8 mouse cellular contexts compared by ENCODE assay signal in genomic region chr2:147307488-147308386, GRCm38 (mm10). TPM values are rescaled to one million over a fixed set of nuclear protein-coding genes. Genes with fewer than 3 reads are reported as not detected.
DNase-seq lines count a peak whose midpoint lies in the region; ATAC-seq and TF ChIP-seq lines count a peak whose summit lies in the region.

No protein-coding gene starts in this region.

- H3K9me3 ChIP-seq in intestine, postnatal 0 days (ENCODE audit: control insufficient read depth), result no peaks in the 10 kb centered on the region
- H3K9me3 ChIP-seq in midbrain, embryonic 13.5 days, result no peaks in the 10 kb centered on the region
- no peaks in the 10 kb centered on the region for H3K9me3 ChIP-seq in stomach, postnatal 0 days (ENCODE audit: control insufficient read depth, low read length)

- H3K4me1 ChIP-seq in thymus, adult 2 months (replicated peaks; ENCODE audit: control insufficient read depth, insufficient read depth, low read length), result no peaks in the 10 kb centered on the region
- H3K4me1 ChIP-seq in intestine, postnatal 0 days (replicated peaks; ENCODE audit: control insufficient read depth, insufficient read depth, low read length), result no peaks in the 10 kb centered on the region
- 0 out of 2 replicates have a peak, but pooled peaks cover 5% of the 10 kb centered on the region for H3K4me1 ChIP-seq in midbrain, embryonic 13.5 days (replicated peaks)
- no peaks in the 10 kb centered on the region for H3K4me1 ChIP-seq in stomach, postnatal 0 days (replicated peaks; ENCODE audit: control insufficient read depth, insufficient read depth)

- no peak overlapping the region for H3K27ac ChIP-seq in thymus, adult 2 months (ENCODE audit: control insufficient read depth, insufficient read depth, low read length)
- no peak overlapping the region for H3K27ac ChIP-seq in intestine, postnatal 0 days (ENCODE audit: low read depth, low read length)
- H3K27ac ChIP-seq in midbrain, embryonic 13.5 days, result no peak overlapping the region
- H3K27ac ChIP-seq in stomach, postnatal 0 days (replicated peaks), result no peak overlapping the region

- no peaks in the 10 kb centered on the region for H3K27me3 ChIP-seq in thymus, adult 2 months (ENCODE audit: control insufficient read depth, insufficient read depth, low read length)
- H3K27me3 ChIP-seq in intestine, postnatal 0 days (replicated peaks; ENCODE audit: control insufficient read depth, insufficient read depth, low read length), result 0 out of 2 replicates have a peak, but pooled peaks cover 2% of the 10 kb centered on the region
- peaks cover 33% of the 10 kb centered on the region for H3K27me3 ChIP-seq in midbrain, embryonic 13.5 days
- no peaks in the 10 kb centered on the region for H3K27me3 ChIP-seq in stomach, postnatal 0 days (ENCODE audit: control insufficient read depth, insufficient read depth, low read length)

- TF ChIP-seq CTCF in thymus, adult 2 months (IDR thresholded peaks at IDR 0.05; ENCODE audit: borderline replicate concordance, control insufficient read depth, extremely low read depth, insufficient read depth, low read length, poor library complexity), result peak; percentile 82; the same call in 1 of the 2 replicates
- TF ChIP-seq CTCF in intestine, postnatal 0 days (IDR thresholded peaks at IDR 0.05; ENCODE audit: low read depth), result peak; percentile 91
- TF ChIP-seq CTCF in stomach, postnatal 0 days (IDR thresholded peaks at IDR 0.05; ENCODE audit: low read depth), result peak; percentile 95

- peak; percentile 42 for DNase-seq in thymus, adult 2 months
- no peak for DNase-seq in thymus, adult 18-20 months
- peak; percentile 70 to 76 for DNase-seq in cerebellum, postnatal 36 days
- peak; percentile 69 to 78 for DNase-seq in frontal cortex, postnatal 36 days (ENCODE audit: low spot score in 2 of 2)
- peak; percentile 67 to 73 for DNase-seq in left cerebral cortex, postnatal 25 days (ENCODE audit: low spot score in 2 of 2)
- peak; percentile 77 for DNase-seq in stomach, postnatal 0 days (ENCODE audit: low spot score)

- H3K36me3 ChIP-seq in thymus, adult 2 months (ENCODE audit: control insufficient read depth, insufficient read depth, low read length), result no peaks in the 10 kb centered on the region
- no peaks in the 10 kb centered on the region for H3K36me3 ChIP-seq in intestine, postnatal 0 days (ENCODE audit: control insufficient read depth, insufficient read depth)
- no peaks in the 10 kb centered on the region for H3K36me3 ChIP-seq in midbrain, embryonic 13.5 days
- H3K36me3 ChIP-seq in stomach, postnatal 0 days (ENCODE audit: control insufficient read depth, insufficient read depth, low read length), result no peaks in the 10 kb centered on the region

- TF ChIP-seq POLR2A in thymus, adult 2 months (IDR thresholded peaks at IDR 0.05; ENCODE audit: control insufficient read depth, extremely low read depth, insufficient read depth, low read length, poor library complexity), result no peak

- no peak for TF ChIP-seq EP300 in stomach, postnatal 0 days (optimal IDR thresholded peaks at IDR 0.05)

- no peak overlapping the region for H3K4me3 ChIP-seq in thymus, adult 2 months (ENCODE audit: control insufficient read depth, insufficient read depth, low read length)
- no peak overlapping the region for H3K4me3 ChIP-seq in intestine, postnatal 0 days (ENCODE audit: low read depth, low read length)
- no peak overlapping the region for H3K4me3 ChIP-seq in midbrain, embryonic 13.5 days (replicated peaks)
- no peak overlapping the region for H3K4me3 ChIP-seq in stomach, postnatal 0 days (ENCODE audit: low read depth, low read length)

- no peak overlapping the region for H3K9ac ChIP-seq in intestine, postnatal 0 days (ENCODE audit: low read depth, low read length)
- no peak overlapping the region for H3K9ac ChIP-seq in midbrain, embryonic 13.5 days (replicated peaks)
- no peak overlapping the region for H3K9ac ChIP-seq in stomach, postnatal 0 days (ENCODE audit: low read length)

- ATAC-seq in intestine, postnatal 0 days, result 0 out of 2 replicates have a peak, but pooled peaks have one; percentile 53
- peak; percentile 86 for ATAC-seq in midbrain, embryonic 13.5 days
- peak; percentile 86 for ATAC-seq in stomach, postnatal 0 days (ENCODE audit: low FRiP score, low TSS enrichment)

- 26% methylated on average over 12 of the region's 12 CpGs for WGBS in thymus, adult 2 months
- 14% methylated on average over 12 of the region's 12 CpGs for WGBS in intestine, postnatal 0 days
- WGBS in midbrain, embryonic 13.5 days, result 10% methylated on average over 12 of the region's 12 CpGs
- WGBS in stomach, postnatal 0 days, result 14% methylated on average over 12 of the region's 12 CpGs

- H3K4me2 ChIP-seq in intestine, postnatal 0 days (replicated peaks; ENCODE audit: low read depth), result no peak overlapping the region
- peak overlapping the region; percentile 27 for H3K4me2 ChIP-seq in midbrain, embryonic 13.5 days (replicated peaks)
- no peak overlapping the region for H3K4me2 ChIP-seq in stomach, postnatal 0 days (replicated peaks; ENCODE audit: low read depth)

- intact Hi-C loops in left cerebral cortex, postnatal 25 days (cut with DNase I), result loop anchor here (2.0 kb wide), 3 partner anchors 129 to 687 kb away; no protein-coding TSS in a partner anchor

RNA-seq across cellular contexts. Expression of gene Pax1, which starts 54.0 kb away (rescaled TPM):
- 90.6 and 92.3 TPM in 2 replicates for polyA plus RNA-seq in thymus, adult 2 months (2012; rRNA removed)
- 0.05 TPM in 1 of 2 replicates, not detected in the other for polyA plus RNA-seq in intestine, postnatal 0 days (2015; fragmentation: Nextera tagmentation; extraction: Ambion mirVana)
- not detected for total RNA-seq in left cerebral cortex, postnatal 25 days (2021)
- polyA plus RNA-seq in midbrain, embryonic 13.5 days (2015; fragmentation: Nextera tagmentation; extraction: Ambion mirVana), result 0.05 TPM in 1 of 2 replicates, not detected in the other
- polyA plus RNA-seq in stomach, postnatal 0 days (2015; fragmentation: Nextera tagmentation; extraction: Ambion mirVana), result not detected in 2 replicates

Comparison
In these comparisons a context has a peak if more than half of its experiments do, and no peak if none do; other contexts are left out.
1. DNase-seq: peak in thymus, adult 2 months (single experiment), cerebellum, postnatal 36 days (2 of 2), frontal cortex, postnatal 36 days (2 of 2), left cerebral cortex, postnatal 25 days (2 of 2) and stomach, postnatal 0 days (single experiment); none in thymus, adult 18-20 months (0 of 2).
2. RNA of gene Pax1, which starts 54.0 kb away (polyA plus RNA-seq): 90.6 to 92.3 TPM in thymus, adult 2 months; 0.05 TPM in midbrain, embryonic 13.5 days, 0.05 TPM in intestine, postnatal 0 days and not detected in stomach, postnatal 0 days; every median in the first group is over 10 times any median in the second.
3. Peak in every context shown above with its lines, with median percentiles within 50 percentile points of each other: CTCF ChIP-seq and ATAC-seq.